Mouse (Mus musculus): ENCODE measurements around the gene Cggbp1.
A peak's percentile ranks its signal among the peaks of the same experiment; 100 is the strongest.
"Not testable (repeated sequence)": the region's sequence is repeated elsewhere in the genome, so short reads cannot be mapped to it uniquely, and the experiment has no call there.

The Cggbp1 gene

DNA sequence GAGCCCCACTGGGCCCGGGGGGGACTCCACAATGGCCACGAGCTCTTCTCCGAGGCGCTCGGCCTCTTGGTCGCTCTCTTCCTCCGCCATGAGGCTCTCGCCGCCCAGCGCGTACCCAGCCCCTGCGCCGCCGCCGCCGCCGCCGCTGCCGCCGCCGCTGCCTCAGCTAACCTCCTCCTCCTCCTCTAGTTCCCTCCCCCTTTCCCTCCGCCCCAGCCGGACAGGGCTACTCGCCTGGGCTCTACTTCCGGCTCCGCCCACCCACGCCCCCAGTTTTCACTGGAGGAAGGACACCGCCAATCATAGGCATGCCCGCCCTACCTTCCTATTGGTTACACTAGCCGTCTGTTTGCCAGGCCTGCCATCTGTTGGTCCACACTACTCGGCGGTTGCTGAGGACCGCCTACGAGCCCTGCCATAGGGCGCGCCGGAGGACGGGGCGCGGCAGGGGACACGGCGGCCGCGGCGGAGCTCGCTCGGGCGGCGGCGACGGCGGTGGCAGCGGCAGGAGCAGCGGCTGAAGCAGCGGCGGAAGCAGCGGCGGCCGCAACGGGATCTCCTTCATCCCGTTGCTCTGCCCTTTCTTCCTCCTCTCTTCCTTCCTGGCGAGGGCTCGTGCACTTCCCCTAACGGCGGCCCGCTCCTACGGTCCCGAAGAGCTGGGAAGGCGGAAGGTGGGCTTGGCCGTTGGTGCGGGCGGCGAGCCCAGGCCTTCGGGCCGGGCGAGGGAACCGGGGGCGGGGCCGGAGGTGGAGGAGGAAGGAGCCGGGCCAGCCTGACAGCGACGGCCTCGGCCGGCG lies at the start of gene Cggbp1, which contains the start of gene Zfp654:
Cggbp1 (plus strand) TSS at position 434 of the 800 bp plus-strand sequence.
Zfp654 (minus strand) TSS at position 90 of the 800 bp plus-strand sequence.
- DNase-seq (ENCODE audit: low read depth): peak; percentile 99

DNA sequence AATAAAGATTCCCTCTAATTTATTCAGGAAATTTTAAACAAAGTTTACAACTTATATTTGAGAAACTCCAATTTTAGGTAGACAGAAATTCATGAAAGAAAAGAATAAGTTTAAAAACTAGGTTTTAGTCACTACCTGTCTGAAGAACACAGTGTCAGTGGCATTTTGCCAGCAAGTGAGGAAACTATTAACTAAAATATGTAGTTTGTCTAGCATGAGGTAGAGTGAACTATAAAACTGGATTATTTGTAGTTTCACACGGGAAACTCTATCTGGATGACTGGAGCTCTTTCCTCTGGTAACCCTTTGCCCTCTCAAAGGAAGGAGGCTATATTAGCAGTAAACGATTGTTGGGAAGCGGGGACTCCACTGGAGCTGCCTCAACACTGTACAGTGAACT lies 48.8 kb upstream of the Cggbp1 start:
- no peak for DNase-seq (ENCODE audit: low read depth)

DNA sequence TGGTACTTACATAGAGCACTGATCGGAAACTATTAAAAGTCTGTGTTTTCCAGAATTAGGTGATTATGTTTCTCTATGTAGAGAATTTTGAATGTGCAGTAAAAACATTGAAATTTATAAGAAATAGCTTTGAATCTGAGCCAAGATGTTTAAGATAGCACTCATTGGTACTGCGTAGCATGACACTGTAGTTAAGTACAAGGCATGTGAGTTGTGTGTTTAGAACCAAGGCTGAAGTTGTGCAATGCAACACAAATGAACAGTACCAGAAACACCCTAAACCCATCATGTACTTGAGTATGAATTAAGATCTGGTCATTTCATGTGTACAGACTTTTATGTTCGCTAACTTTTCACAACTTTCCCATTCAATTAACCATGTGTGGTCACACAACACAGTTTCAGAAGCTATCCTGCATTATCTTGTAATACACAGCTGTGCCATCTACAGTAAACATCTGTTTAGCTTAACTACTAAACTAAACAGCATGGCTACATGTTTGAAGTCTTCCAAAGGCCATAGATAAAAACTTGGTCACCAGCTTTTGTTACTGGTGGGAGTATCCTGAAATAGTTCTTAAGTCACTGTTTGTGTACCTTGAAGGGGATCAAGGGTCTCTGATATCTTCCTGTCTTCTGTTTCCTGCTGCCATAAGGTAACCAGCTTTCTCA lies 34.6 kb upstream of the Cggbp1 start:
- no peak for DNase-seq (ENCODE audit: low read depth)

- no peak for DNase-seq (ENCODE audit: low read depth)
These were observed 27.9 kb upstream of the Cggbp1 start for GRCm38 (mm10) chr16:64823890-64824289.

DNA sequence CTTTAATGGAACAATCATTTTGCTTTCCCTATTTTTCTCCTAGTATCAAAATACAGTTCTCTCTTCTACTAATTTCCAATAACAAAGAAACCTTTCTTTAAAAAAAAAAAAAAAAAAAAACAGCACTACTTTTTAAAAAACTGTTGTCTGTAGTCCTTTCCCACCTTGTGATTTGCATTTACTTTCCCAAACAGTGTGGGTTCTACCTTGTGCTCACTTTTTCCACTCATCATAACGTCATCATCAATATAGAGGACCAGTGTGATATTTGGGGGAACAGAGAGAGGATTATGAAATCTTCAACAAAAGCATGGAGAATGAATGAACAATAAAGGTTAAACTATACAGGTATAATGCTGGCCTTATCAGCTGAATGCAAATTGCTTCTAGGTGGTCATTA lies 27.3 kb upstream of the Cggbp1 start:
- DNase-seq (ENCODE audit: low read depth): no peak

- no peak for DNase-seq (ENCODE audit: low read depth)
These were observed 21.5 kb upstream of the Cggbp1 start for GRCm38 (mm10) chr16:64830291-64830690.

DNA sequence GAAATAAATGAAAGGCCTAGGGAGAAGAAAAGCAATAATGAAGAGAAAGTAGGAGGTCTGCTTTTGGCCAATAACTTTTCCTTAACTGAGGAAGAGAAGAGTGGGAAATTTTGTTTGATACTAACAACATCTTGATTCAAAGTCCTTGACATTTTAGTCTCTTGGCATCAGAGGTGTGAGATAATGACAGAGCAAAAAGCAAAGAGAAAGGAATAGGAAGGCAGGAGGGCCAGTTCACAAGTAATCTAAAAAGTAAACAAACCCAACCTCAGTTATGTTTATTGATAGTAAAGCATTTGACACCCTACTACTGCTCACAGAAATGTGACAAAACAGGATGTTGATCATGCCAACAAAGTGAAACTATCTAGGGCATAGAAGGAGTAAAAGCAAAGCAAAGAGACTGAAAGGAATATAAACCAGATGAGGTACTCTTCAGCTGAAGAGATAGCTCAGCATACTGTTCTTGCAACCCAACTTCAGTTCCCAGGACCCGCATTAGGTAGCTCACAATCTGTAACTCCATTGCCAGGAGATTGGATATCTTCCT lies 15.7 kb upstream of the Cggbp1 start:
- DNase-seq (ENCODE audit: low read depth): no peak

GRCm38 (mm10) chr16:64836709-64837108 lies 15.1 kb upstream of the Cggbp1 start:
- DNase-seq (ENCODE audit: low read depth): no peak

- peak; percentile 67 for DNase-seq (ENCODE audit: low read depth)
These were observed 10.1 kb upstream of the Cggbp1 start for GRCm38 (mm10) chr16:64841481-64842373.

- no peak for DNase-seq (ENCODE audit: low read depth)
These were observed 9.4 kb upstream of the Cggbp1 start for GRCm38 (mm10) chr16:64842374-64842729.

DNA sequence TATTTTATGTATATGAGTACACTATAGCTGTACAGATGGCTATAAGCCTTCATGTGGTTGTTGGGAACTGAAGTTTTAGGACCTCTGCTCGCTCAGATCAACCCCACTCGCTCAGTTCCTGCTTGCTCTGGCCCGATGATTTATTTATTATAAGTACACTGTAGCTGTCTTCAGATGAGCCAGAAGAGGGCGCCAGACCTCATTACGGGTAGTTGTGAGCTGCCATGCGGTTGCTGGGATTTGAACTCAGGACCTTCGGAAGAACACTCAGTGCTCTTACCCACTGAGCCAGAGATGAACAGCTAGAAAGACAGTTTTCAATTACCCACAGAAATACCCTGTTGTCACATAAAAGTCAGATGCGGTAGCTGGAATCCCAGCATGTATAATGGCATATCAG lies 5.8 kb upstream of the Cggbp1 start:
- no peak for DNase-seq (ENCODE audit: low read depth)

DNA sequence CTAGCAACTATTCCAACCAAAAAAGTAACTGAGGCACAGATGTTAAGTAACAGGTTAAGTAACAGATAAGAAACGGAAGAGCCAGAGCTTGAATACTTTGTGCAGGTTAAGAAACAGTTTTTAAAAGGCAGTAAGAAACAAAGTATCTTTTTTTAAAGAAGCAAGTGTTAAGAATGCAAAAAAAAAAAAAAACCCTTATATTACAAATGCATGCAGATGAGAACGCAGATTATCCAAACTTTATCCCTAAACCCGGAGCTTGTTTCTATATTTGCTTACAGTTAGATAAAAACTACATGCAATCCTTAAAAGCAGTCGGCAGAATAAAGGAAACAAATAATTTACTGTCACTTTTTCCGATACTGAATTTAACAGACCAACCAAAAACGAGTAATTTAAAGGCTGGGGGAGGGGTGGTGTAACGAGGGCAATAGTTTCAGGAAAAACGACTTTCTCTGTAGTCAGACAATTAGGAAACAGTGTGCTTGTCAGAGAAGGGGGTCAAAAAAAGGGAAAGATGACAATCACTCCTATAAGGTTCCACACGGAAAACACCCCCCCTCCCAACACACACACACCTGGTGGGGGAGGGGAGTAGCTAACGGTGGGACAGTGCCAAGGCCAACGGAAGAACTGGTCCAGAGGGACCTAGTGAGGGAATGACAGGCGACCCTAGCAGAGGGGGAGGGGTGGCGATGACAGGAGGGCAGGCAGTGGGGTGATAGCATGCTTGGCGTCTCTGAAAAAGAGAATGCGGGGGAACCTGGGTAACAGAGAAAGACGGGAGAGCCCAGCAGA lies 1.3 kb upstream of the Cggbp1 start:
- no peak for DNase-seq (ENCODE audit: low read depth)

DNA sequence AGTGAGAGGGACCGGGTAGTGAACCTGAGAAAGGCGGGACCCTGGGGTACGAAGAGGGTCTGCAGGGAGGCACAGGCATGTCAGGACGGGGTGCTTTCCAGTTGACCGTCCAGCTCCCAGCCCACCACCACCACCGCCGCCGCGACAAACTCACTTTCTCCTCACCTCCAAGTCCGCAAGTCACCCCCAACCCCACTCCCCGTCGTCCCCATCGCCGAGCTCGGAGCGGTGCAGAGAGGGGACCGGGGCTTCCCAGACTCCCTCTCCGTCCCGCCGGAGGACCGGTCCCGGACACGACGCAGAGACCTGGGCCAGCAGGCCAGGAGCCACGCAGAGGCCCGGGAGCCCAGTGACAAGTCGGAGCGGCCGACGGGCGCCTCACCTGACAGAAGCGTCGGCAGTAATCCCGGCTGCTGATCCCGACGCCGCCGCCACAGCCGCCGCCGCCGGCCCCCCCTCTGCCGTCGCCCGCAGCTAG lies 672 bp upstream of the Cggbp1 start:
- no peak for DNase-seq (ENCODE audit: low read depth)

DNA sequence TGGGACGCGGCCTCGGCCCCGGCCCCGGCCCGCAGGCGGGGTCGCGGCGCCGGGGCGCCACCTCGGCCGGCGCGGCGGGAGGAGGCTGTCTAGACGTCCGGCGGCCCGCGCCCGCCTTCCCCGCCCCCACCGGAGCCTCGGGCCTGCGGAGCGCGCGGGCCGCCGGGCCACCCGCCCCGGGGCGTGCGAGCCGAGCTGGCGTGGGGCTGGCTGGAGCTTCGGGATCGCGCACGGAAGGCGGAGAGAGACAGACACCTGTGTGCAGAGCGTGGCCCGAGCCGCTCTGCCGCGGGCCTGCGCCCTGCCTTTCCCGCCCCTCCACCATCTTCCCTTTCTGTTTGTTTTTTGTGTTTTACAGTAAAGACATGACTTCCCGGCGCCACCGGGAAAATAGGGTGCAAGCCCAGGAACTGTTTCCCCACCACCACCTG lies 660 bp downstream of the Cggbp1 start:
- no peak for DNase-seq (ENCODE audit: low read depth)

DNA sequence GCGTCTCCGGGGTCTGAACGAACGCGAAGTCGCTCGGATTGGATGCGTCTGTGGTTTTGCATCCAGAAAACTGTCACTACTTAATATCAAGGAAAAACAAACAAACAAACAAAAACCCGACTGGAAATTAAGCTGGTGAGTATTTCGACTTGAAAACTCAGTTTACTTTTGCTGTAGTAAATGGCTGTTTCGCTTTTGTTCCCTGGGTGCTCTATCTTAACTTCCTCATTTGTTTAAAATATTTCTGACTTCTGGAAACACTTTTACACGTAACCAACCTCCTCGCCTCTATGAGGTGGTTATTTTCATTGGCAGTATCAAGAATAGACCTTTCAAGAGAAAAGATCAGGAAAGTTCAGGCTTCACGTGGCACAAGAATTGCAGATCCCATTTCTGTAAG lies 1.1 kb downstream of the Cggbp1 start:
- DNase-seq (ENCODE audit: low read depth): no peak

GRCm38 (mm10) chr16:64856946-64857345 lies 5.2 kb downstream of the Cggbp1 start:
- no peak for DNase-seq (ENCODE audit: low read depth)

GRCm38 (mm10) chr16:64865841-64866240 lies 14.0 kb downstream of the Cggbp1 start:
- not testable (repeated sequence) for DNase-seq (ENCODE audit: low read depth)

DNA sequence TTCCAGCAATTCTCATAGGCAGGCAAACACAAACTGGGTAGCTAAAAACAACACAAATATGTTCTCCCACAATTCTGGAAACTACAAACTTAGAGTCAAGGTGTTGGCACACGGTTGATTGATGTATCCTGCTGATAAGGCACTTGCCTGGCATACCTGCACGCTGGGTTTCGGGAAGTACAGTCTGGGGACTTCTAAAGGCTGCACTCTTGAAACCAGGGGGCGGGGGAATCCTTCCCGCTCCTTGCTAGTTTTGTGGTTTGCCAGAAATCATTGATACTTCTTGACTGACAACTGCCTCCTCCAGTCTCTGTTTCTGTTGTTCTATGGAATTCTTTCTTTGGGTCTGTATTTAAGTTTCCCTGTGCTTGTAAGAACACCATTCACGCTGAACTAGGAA lies 16.8 kb downstream of the Cggbp1 start:
- DNase-seq (ENCODE audit: low read depth): no peak

DNA sequence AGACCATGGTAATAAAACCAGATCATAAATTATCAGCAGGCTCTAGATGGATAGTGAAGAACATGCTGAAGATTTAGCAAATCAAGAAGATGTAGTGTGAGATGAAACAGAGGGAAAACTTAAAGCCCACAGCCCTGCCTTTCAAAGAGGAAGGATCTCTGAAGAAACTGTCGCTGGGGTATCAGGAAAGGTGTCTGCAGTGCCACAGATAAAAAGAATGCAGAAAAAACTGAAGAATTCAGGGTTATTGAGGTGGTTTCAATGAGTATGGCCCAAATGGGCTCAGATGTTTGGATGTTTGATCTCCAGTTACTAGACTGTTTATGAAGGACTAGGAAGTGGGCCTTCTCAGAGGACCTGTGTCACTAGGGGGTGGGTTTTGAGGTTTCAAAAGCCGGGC lies 17.8 kb downstream of the Cggbp1 start:
- no peak for DNase-seq (ENCODE audit: low read depth)

GRCm38 (mm10) chr16:64872296-64872695 lies 20.5 kb downstream of the Cggbp1 start:
- DNase-seq (ENCODE audit: low read depth): peak; percentile 20

DNA sequence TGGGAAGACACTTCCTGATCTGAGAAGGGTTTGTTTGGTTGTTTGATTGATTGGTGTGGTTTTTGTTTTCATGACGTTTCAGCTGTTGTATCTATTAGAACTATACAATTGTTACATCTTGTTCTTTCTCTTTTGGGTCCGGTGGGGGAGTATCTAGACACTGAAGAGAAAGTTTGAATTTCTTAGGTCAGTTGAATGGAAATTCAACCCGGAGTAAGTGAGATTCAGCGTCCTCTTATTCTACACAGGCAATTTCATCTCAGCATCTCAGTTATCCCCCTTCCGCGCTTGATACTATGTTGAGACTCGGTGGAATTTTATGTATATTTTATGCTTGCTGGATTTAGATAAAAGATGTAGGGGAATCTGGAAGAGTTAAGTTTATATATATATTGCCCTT lies 21.0 kb downstream of the Cggbp1 start:
- DNase-seq (ENCODE audit: low read depth): peak; percentile 13
